Mouse (Mus musculus) lung, postnatal 0 days (tissue): Measurements from ENCODE around the gene Dst. TPM values are rescaled to one million over a fixed set of nuclear protein-coding genes. Genes with fewer than 3 reads are reported as not detected.

Experiments used
- ATAC-seq: fragments of 200-750 bp; cut with Nextera tagmentation; 2 replicates; pipeline ENCODE4 v1.8.0; 2017; ENCODE audit warnings: moderate library complexity
- DNase-seq: peaks from one replicate; pipeline ENCODE4 v3.0.0-alpha.2; 2016; ENCODE audit warnings: low spot score
- H3K27ac ChIP-seq: fragments of 300-500 bp; sonication (generic); 2 replicates; pipeline ENCODE4 v1.5.1; 2014; ENCODE audit warnings: antibody characterized with exemption, mild to moderate bottlenecking, low read length, mixed read lengths
- H3K27me3 ChIP-seq: fragments of 300-500 bp; sonication (generic); replicated peaks from 2 replicates; pipeline ENCODE4 v1.6.1; 2014; ENCODE audit warnings: low read length, mixed read lengths; ENCODE audit not compliant: insufficient read depth
- H3K36me3 ChIP-seq: fragments of 300-500 bp; sonication (generic); 2 replicates; pipeline ENCODE4 v1.6.1; 2014; ENCODE audit warnings: low read length, mixed read lengths; ENCODE audit not compliant: insufficient read depth
- H3K4me1 ChIP-seq: fragments of 300-500 bp; sonication (generic); 2 replicates; pipeline ENCODE4 v1.6.1; 2014; ENCODE audit warnings: antibody characterized with exemption, low read depth, low read length, mixed read lengths; ENCODE audit not compliant: insufficient read depth
- H3K4me2 ChIP-seq: fragments of 300-500 bp; sonication (generic); replicated peaks from 2 replicates; pipeline ENCODE4 v1.6.1; 2014; ENCODE audit warnings: low read depth, mild to moderate bottlenecking, low read length, moderate library complexity, mixed read lengths
- H3K4me3 ChIP-seq: fragments of 300-500 bp; sonication (generic); 2 replicates; pipeline ENCODE4 v1.5.1; 2014; ENCODE audit warnings: low read depth, low read length
- H3K9ac ChIP-seq: fragments of 300-500 bp; sonication (generic); replicated peaks from 2 replicates; pipeline ENCODE4 v1.6.1; 2014; ENCODE audit warnings: low read depth, mild to moderate bottlenecking
- H3K9me3 ChIP-seq: fragments of 300-500 bp; sonication (generic); 2 replicates; pipeline ENCODE4 v1.6.1; 2016; ENCODE audit warnings: low read length, mixed read lengths
- CTCF ChIP-seq: IDR thresholded peaks from 2 replicates; pipeline ENCODE4 v1.5.1; 2016; ENCODE audit warnings: antibody characterized with exemption, mild to moderate bottlenecking
- EP300 ChIP-seq: IDR thresholded peaks from 2 replicates; pipeline ENCODE4 v1.6.1; 2016; ENCODE audit warnings: antibody characterized with exemption, mild to moderate bottlenecking, control low read depth
- WGBS: fragments of 180-500 bp; shearing (Covaris S2); extraction: QIAGEN DNeasy Blood & Tissue Kit; methylation state at CpG from one replicate; pipeline ENCODE4 v1.1.7; 2014; 5-methylcytosine and 5-hydroxymethylcytosine counted together
- polyA plus RNA-seq: library from polyadenylated mRNA; unstranded; fragments of >200 nt; fragmentation: Nextera tagmentation; extraction: Ambion mirVana; gene quantifications from 2 replicates; pipeline ENCODE4 v1.2.1, GENCODE M21; 2015

Gene Dst
- polyA plus RNA-seq, 1 experiment from 2014 or later = 18.1 TPM

- Histone ChIP-seq H3K9ac (no peak overlapping the region), H3K4me3 (no peak overlapping the region), H3K27me3 (no peaks in the 10 kb centered on the region), H3K4me1 (no peaks in the 10 kb centered on the region), H3K36me3 (0 out of 2 replicates have a peak, but pooled peaks cover 8% of the 10 kb centered on the region), H3K27ac (no peak overlapping the region), H3K4me2 (no peak overlapping the region), H3K9me3 (no peaks in the 10 kb centered on the region)
- DNase-seq (no peak), ATAC-seq (no peak)
- WGBS = 86% methylated on average over 41 of the region's 41 CpGs
- TF ChIP-seq EP300 = no peak
- no peak for TF ChIP-seq CTCF
Measured at GRCm38 (mm10) chr1:34178022-34178727, 270.1 kb downstream of the Dst start.

GRCm38 (mm10) chr1:34179756-34180155, 271.7 kb downstream of the Dst start:
- Histone ChIP-seq H3K36me3 (no peaks in the 10 kb centered on the region), H3K27me3 (no peaks in the 10 kb centered on the region), H3K4me2 (no peak overlapping the region), H3K27ac (no peak overlapping the region), H3K9me3 (no peaks in the 10 kb centered on the region), H3K4me1 (no peaks in the 10 kb centered on the region), H3K4me3 (no peak overlapping the region), H3K9ac (no peak overlapping the region)
- no peak for ATAC-seq
- no peak for DNase-seq
- 90% methylated on average over 19 of the region's 19 CpGs for WGBS
- TF ChIP-seq EP300 = no peak

- no peak for ATAC-seq
- DNase-seq = no peak
- 86% methylated on average over 24 of the region's 24 CpGs for WGBS
Measured at GRCm38 (mm10) chr1:34182406-34183249, 274.6 kb downstream of the Dst start.

DNA sequence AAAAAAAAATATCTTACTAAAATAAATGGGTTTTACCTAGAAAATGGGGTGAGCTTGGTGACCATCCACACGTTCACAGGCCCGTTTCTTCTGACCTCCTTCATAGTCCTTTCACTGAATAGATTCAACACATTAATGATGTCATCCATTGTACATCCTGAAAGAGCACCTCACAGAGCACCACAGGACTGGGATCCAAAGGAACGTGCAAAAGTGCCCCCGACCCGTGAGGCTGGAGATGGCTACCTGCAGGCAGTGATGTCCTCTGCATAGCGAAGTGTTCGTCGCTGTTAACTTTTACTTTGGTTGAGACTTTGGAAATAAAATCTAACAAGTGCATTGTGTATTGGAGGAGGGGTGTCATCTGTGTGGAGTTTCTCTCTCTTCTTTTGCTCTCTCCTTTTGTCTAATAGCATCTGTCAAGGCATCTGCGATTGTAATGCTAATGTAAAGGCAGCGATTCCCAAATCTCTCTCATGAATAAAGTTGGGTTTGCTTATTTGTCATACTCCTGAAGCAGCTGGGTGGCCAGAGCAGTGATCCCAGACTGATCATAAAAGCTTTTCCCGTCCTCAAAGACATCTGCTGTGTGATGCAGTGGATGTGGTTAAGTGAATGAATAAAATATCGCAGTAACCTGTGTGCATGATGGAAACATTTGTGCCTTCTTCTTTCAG, 275.4 kb downstream of the Dst start:
- 92% methylated on average over 12 of the region's 12 CpGs for WGBS
- ATAC-seq = no peak
- DNase-seq = no peak

More at GRCm38 (mm10) chr1:34182406-34183249, 274.6 kb downstream of the Dst start:
- Histone ChIP-seq H3K4me3 (no peak overlapping the region), H3K27me3 (no peaks in the 10 kb centered on the region), H3K27ac (no peak overlapping the region), H3K9ac (no peak overlapping the region), H3K36me3 (no peaks in the 10 kb centered on the region), H3K4me1 (no peaks in the 10 kb centered on the region), H3K9me3 (no peaks in the 10 kb centered on the region), H3K4me2 (no peak overlapping the region)
- TF ChIP-seq CTCF (no peak), EP300 (no peak)

GRCm38 (mm10) chr1:34184266-34184665, 276.2 kb downstream of the Dst start:
- 51% methylated on average over 6 of the region's 6 CpGs for WGBS
- Histone ChIP-seq H3K9me3 (no peaks in the 10 kb centered on the region), H3K4me3 (no peak overlapping the region), H3K27me3 (no peaks in the 10 kb centered on the region), H3K4me2 (no peak overlapping the region), H3K27ac (no peak overlapping the region), H3K36me3 (no peaks in the 10 kb centered on the region), H3K9ac (no peak overlapping the region), H3K4me1 (no peaks in the 10 kb centered on the region)
- ATAC-seq = no peak
- TF ChIP-seq CTCF (no peak), EP300 (no peak)
- DNase-seq = no peak

More for the DNA sequence above, 275.4 kb downstream of the Dst start:
- Histone ChIP-seq H3K9ac (no peak overlapping the region), H3K4me1 (no peaks in the 10 kb centered on the region), H3K4me3 (no peak overlapping the region), H3K27me3 (no peaks in the 10 kb centered on the region), H3K9me3 (no peaks in the 10 kb centered on the region), H3K27ac (no peak overlapping the region), H3K4me2 (no peak overlapping the region), H3K36me3 (no peaks in the 10 kb centered on the region)
- TF ChIP-seq CTCF = no peak
- no peak for TF ChIP-seq EP300

DNA sequence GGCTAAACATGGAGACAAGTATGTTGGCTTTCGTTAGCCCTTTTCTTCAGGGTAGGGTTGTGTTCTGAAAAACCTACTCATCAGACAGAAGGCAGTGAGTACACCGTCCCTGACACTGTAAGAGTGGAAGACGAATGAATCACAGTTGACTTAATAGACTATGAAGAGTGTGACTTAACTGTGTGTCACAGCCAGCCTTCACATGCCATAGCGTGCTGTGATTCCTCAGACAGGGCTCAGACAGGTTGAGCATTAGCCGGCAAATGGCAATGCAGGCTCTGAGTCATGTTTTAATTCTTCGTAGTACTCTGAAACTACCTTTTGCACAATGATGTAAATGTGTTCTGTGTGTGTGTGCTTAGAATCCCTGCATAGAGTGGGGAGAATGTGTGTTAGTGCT, 278.0 kb downstream of the Dst start:
- 0 out of 2 replicates have a peak, but pooled peaks cover 4% of the 10 kb centered on the region for H3K36me3 ChIP-seq
- ATAC-seq (no peak), DNase-seq (no peak)
- H3K9ac ChIP-seq = no peak overlapping the region
- H3K4me1 ChIP-seq = no peaks in the 10 kb centered on the region
- TF ChIP-seq CTCF (no peak), EP300 (no peak)
- H3K9me3 ChIP-seq = no peaks in the 10 kb centered on the region
- H3K27ac ChIP-seq = no peak overlapping the region
- H3K4me3 ChIP-seq = no peak overlapping the region
- 79% methylated on average over 6 of the region's 6 CpGs for WGBS
- H3K4me2 ChIP-seq = no peak overlapping the region
- H3K27me3 ChIP-seq = no peaks in the 10 kb centered on the region
